Mouse (Mus musculus): Measurements from ENCODE around the gene Retreg1. TPM values are rescaled to one million over a fixed set of nuclear protein-coding genes. Genes with fewer than 3 reads are reported as not detected.

Gene Retreg1
- total RNA-seq, 1 experiment = 7.1 TPM

DNA sequence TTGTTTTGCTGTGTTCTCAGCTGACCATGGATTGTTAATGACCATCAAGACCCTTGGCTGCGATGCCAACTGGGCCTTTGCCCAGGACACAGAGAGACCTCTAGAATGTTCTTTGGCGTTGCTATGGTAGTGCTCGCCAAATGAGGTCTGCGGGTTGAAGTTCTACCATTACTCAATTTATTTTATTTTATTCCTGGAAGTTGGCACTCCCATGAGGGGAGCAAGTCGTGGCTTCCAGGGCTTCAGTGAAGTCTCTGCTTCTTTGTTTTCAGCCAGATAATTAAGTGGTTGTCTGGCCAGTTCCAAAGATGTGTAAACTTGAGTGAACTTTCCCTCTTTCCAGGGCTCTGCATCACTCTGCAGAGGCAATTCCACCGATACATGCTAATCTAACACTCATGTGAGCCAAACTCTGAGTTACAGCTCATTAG lies 43.6 kb downstream of the Retreg1 start:
- no peak overlapping the region for H3K27ac ChIP-seq (ENCODE audit: insufficient read depth, low read depth, low read length, poor library complexity, severe bottlenecking)
- no peak overlapping the region for H3K4me3 ChIP-seq (ENCODE audit: insufficient read depth in 1 of 2, low read depth in 1 of 2, low read length in 2 of 2, poor library complexity in 1 of 2, severe bottlenecking in 1 of 2)
- H3K9me3 ChIP-seq (ENCODE audit: control insufficient read depth, insufficient read depth, low read depth, low read length) = no peaks in the 10 kb centered on the region
- no peaks in the 10 kb centered on the region for H3K36me3 ChIP-seq (ENCODE audit: control insufficient read depth, insufficient read depth, low read length, poor library complexity, severe bottlenecking)
- DNase-seq (ENCODE audit: low read depth, low spot score) = no peak
- no peak for TF ChIP-seq ZC3H11A (IDR thresholded peaks at IDR 0.05; ENCODE audit: borderline replicate concordance, low read depth, low read length)
- no peak for TF ChIP-seq HCFC1 (IDR thresholded peaks at IDR 0.05; ENCODE audit: borderline replicate concordance, insufficient read depth, low read length)
- TF ChIP-seq MAFK (IDR thresholded peaks at IDR 0.05; ENCODE audit: insufficient read depth, low read depth, low read length) = no peak
- TF ChIP-seq CHD2 (IDR thresholded peaks at IDR 0.05; ENCODE audit: low read depth, low read length) = no peak
- TF ChIP-seq ZNF384 (IDR thresholded peaks at IDR 0.05; ENCODE audit: low read depth, low read length) = no peak
- H3K4me1 ChIP-seq (ENCODE audit: control insufficient read depth in 2 of 2, insufficient read depth in 2 of 2, low read length in 2 of 2, poor library complexity in 1 of 2) = no peaks in the 10 kb centered on the region; a peak in 1 of 4 replicates
- no peak overlapping the region for H3K9ac ChIP-seq (ENCODE audit: insufficient read depth, low read depth, low read length, poor library complexity, severe bottlenecking)
- in situ Hi-C loops (cut with MboI; ENCODE audit: low sequenced_read_pairs in 2 of 2, unreplicated experiment in 2 of 2) = no loop called here

DNA sequence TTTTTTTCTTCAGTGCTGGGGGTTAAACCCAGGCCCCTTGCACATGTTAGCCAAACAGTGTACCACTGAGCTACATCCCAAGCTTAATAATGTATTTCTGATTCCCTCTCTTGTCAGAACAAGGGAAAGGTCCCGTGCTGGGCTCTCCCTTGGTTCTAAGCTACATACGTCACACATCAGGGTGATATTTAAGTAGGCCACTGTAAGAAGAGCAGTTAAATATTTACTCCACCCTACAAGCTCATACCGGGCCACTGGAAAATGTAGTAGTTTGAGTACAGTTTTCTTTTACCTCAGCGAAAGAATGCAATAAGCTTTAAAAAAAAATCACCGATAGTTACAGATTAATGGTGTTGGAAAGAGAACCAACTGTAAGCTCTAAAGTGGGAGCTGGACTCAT lies 46.9 kb downstream of the Retreg1 start:
- H3K27ac ChIP-seq (ENCODE audit: insufficient read depth, low read depth, low read length, poor library complexity, severe bottlenecking) = no peak overlapping the region
- no peak for DNase-seq (ENCODE audit: low read depth, low spot score)
- TF ChIP-seq ZNF384 (IDR thresholded peaks at IDR 0.05; ENCODE audit: low read depth, low read length) (no peak), ZC3H11A (IDR thresholded peaks at IDR 0.05; ENCODE audit: borderline replicate concordance, low read depth, low read length) (no peak), CHD2 (IDR thresholded peaks at IDR 0.05; ENCODE audit: low read depth, low read length) (no peak), MAFK (IDR thresholded peaks at IDR 0.05; ENCODE audit: insufficient read depth, low read depth, low read length) (no peak), HCFC1 (IDR thresholded peaks at IDR 0.05; ENCODE audit: borderline replicate concordance, insufficient read depth, low read length) (no peak)
- H3K36me3 ChIP-seq (ENCODE audit: control insufficient read depth, insufficient read depth, low read length, poor library complexity, severe bottlenecking) = no peaks in the 10 kb centered on the region
- no peak overlapping the region for H3K4me3 ChIP-seq (ENCODE audit: insufficient read depth in 1 of 2, low read depth in 1 of 2, low read length in 2 of 2, poor library complexity in 1 of 2, severe bottlenecking in 1 of 2)
- H3K9ac ChIP-seq (ENCODE audit: insufficient read depth, low read depth, low read length, poor library complexity, severe bottlenecking) = no peak overlapping the region
- no peaks in the 10 kb centered on the region for H3K9me3 ChIP-seq (ENCODE audit: control insufficient read depth, insufficient read depth, low read depth, low read length)
- in situ Hi-C loops (cut with MboI; ENCODE audit: low sequenced_read_pairs in 2 of 2, unreplicated experiment in 2 of 2) = no loop called here
- no peaks in the 10 kb centered on the region for H3K4me1 ChIP-seq (ENCODE audit: control insufficient read depth in 2 of 2, insufficient read depth in 2 of 2, low read length in 2 of 2, poor library complexity in 1 of 2)

DNA sequence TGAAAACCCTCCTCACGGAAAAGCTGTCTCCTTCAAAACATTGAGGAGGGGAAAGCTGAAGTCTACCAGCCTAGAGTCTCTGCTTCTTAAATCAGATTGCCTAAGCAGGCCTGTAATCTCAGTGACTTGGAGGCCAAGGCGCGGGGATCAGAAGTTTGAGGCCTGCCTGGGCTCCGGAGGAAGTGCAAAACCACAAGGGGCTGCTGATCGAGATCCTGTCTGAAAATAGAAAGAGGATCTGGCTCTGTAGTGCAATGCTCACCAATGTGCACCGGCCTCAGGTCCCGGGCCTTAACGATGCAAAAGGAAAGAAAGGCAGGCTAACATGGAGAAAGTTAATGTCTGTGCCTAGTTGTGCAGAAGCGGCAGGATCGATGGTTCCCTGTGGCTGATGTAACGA lies 48.6 kb downstream of the Retreg1 start:
- no peak overlapping the region for H3K4me3 ChIP-seq (ENCODE audit: insufficient read depth in 1 of 2, low read depth in 1 of 2, low read length in 2 of 2, poor library complexity in 1 of 2, severe bottlenecking in 1 of 2)
- H3K4me1 ChIP-seq (ENCODE audit: control insufficient read depth in 2 of 2, insufficient read depth in 2 of 2, low read length in 2 of 2, poor library complexity in 1 of 2) = no peaks in the 10 kb centered on the region
- no peak overlapping the region for H3K9ac ChIP-seq (ENCODE audit: insufficient read depth, low read depth, low read length, poor library complexity, severe bottlenecking)
- no peaks in the 10 kb centered on the region for H3K36me3 ChIP-seq (ENCODE audit: control insufficient read depth, insufficient read depth, low read length, poor library complexity, severe bottlenecking)
- in situ Hi-C loops (cut with MboI; ENCODE audit: low sequenced_read_pairs in 2 of 2, unreplicated experiment in 2 of 2) = no loop called here
- TF ChIP-seq MAFK (IDR thresholded peaks at IDR 0.05; ENCODE audit: insufficient read depth, low read depth, low read length) (no peak), HCFC1 (IDR thresholded peaks at IDR 0.05; ENCODE audit: borderline replicate concordance, insufficient read depth, low read length) (no peak), ZNF384 (IDR thresholded peaks at IDR 0.05; ENCODE audit: low read depth, low read length) (no peak), ZC3H11A (IDR thresholded peaks at IDR 0.05; ENCODE audit: borderline replicate concordance, low read depth, low read length) (no peak), CHD2 (IDR thresholded peaks at IDR 0.05; ENCODE audit: low read depth, low read length) (no peak)
- H3K27ac ChIP-seq (ENCODE audit: insufficient read depth, low read depth, low read length, poor library complexity, severe bottlenecking) = no peak overlapping the region
- DNase-seq (ENCODE audit: low read depth, low spot score) = no peak
- no peaks in the 10 kb centered on the region for H3K9me3 ChIP-seq (ENCODE audit: control insufficient read depth, insufficient read depth, low read depth, low read length)

DNA sequence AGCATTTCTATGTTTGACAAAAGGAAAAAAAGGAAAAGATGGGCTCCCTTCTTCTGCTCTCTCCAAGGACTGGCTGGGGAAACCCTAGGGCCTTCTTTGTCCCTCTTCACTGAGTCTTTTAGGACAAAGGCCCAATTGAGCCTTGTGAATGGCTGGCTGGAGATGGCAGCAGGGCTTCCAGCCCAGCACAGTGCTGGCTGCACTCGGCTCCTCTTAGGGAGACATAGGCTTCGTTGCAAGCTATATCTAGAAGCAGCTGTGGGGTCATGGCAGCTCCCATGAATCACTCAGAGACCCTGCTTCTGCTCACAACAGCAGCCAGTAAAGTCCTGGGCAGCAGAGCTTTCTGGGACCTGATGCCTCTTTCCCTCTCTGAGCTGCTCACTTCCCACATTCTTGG lies 50.3 kb downstream of the Retreg1 start:
- in situ Hi-C loops (cut with MboI; ENCODE audit: low sequenced_read_pairs in 2 of 2, unreplicated experiment in 2 of 2) = no loop called here

DNA sequence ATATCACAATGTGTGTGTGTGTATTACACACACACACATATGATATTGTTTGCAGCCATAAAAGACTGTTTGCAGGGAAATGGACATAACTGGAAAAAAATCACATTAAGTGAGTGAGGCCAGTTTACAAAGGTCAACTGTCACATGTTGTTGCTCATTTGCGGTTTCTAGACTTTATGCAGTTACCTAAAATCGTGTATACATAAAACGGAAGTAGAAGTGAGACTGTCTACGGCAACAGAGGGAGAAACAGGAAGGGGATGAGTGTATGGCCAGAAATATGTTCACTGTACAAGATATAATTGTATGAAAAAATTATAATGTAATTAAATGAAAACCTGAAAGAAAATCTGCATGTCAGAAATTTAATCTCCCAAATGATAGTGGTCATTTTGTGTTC lies 53.8 kb downstream of the Retreg1 start:
- Histone ChIP-seq H3K4me1 (ENCODE audit: control insufficient read depth in 2 of 2, insufficient read depth in 2 of 2, low read length in 2 of 2, poor library complexity in 1 of 2) (no peaks in the 10 kb centered on the region), H3K9ac (ENCODE audit: insufficient read depth, low read depth, low read length, poor library complexity, severe bottlenecking) (no peak overlapping the region), H3K36me3 (ENCODE audit: control insufficient read depth, insufficient read depth, low read length, poor library complexity, severe bottlenecking) (no peaks in the 10 kb centered on the region), H3K9me3 (ENCODE audit: control insufficient read depth, insufficient read depth, low read depth, low read length) (no peaks in the 10 kb centered on the region), H3K4me3 (ENCODE audit: insufficient read depth in 1 of 2, low read depth in 1 of 2, low read length in 2 of 2, poor library complexity in 1 of 2, severe bottlenecking in 1 of 2) (no peak overlapping the region), H3K27ac (ENCODE audit: insufficient read depth, low read depth, low read length, poor library complexity, severe bottlenecking) (no peak overlapping the region)
- no peak for TF ChIP-seq ZNF384 (IDR thresholded peaks at IDR 0.05; ENCODE audit: low read depth, low read length)
- TF ChIP-seq MAFK (IDR thresholded peaks at IDR 0.05; ENCODE audit: insufficient read depth, low read depth, low read length) = no peak
- no peak for TF ChIP-seq ZC3H11A (IDR thresholded peaks at IDR 0.05; ENCODE audit: borderline replicate concordance, low read depth, low read length)
- TF ChIP-seq HCFC1 (IDR thresholded peaks at IDR 0.05; ENCODE audit: borderline replicate concordance, insufficient read depth, low read length) = no peak
- no peak for TF ChIP-seq CHD2 (IDR thresholded peaks at IDR 0.05; ENCODE audit: low read depth, low read length)
- DNase-seq (ENCODE audit: low read depth, low spot score) = no peak
- in situ Hi-C loops (cut with MboI; ENCODE audit: low sequenced_read_pairs in 2 of 2, unreplicated experiment in 2 of 2) = no loop called here

More for the DNA sequence above, 50.3 kb downstream of the Retreg1 start:
- Histone ChIP-seq H3K36me3 (ENCODE audit: control insufficient read depth, insufficient read depth, low read length, poor library complexity, severe bottlenecking) (no peaks in the 10 kb centered on the region), H3K4me1 (ENCODE audit: control insufficient read depth in 2 of 2, insufficient read depth in 2 of 2, low read length in 2 of 2, poor library complexity in 1 of 2) (no peaks in the 10 kb centered on the region), H3K4me3 (ENCODE audit: insufficient read depth in 1 of 2, low read depth in 1 of 2, low read length in 2 of 2, poor library complexity in 1 of 2, severe bottlenecking in 1 of 2) (no peak overlapping the region), H3K9ac (ENCODE audit: insufficient read depth, low read depth, low read length, poor library complexity, severe bottlenecking) (no peak overlapping the region), H3K9me3 (ENCODE audit: control insufficient read depth, insufficient read depth, low read depth, low read length) (no peaks in the 10 kb centered on the region), H3K27ac (ENCODE audit: insufficient read depth, low read depth, low read length, poor library complexity, severe bottlenecking) (no peak overlapping the region)
- no peak for DNase-seq (ENCODE audit: low read depth, low spot score)
- TF ChIP-seq MAFK (IDR thresholded peaks at IDR 0.05; ENCODE audit: insufficient read depth, low read depth, low read length) (no peak), ZNF384 (IDR thresholded peaks at IDR 0.05; ENCODE audit: low read depth, low read length) (no peak), HCFC1 (IDR thresholded peaks at IDR 0.05; ENCODE audit: borderline replicate concordance, insufficient read depth, low read length) (no peak), CHD2 (IDR thresholded peaks at IDR 0.05; ENCODE audit: low read depth, low read length) (no peak), ZC3H11A (IDR thresholded peaks at IDR 0.05; ENCODE audit: borderline replicate concordance, low read depth, low read length) (no peak)
